Mouse (Mus musculus) kidney, embryonic 14.5 days (tissue): Measurements from ENCODE around the gene Obscn. TPM values are rescaled to one million over a fixed set of nuclear protein-coding genes. Genes with fewer than 3 reads are reported as not detected.

Experiments used
- ATAC-seq: fragments of 200-750 bp; cut with Nextera tagmentation; 2 replicates; pipeline ENCODE4 v1.8.0; 2017; ENCODE audit warnings: moderate number of reproducible peaks, mild to moderate bottlenecking, moderate TSS enrichment, moderate library complexity; ENCODE audit not compliant: low FRiP score, low TSS enrichment
- H3K27ac ChIP-seq: fragments of 300-500 bp; sonication (generic); 2 replicates; pipeline ENCODE4 v1.5.1; 2014; ENCODE audit warnings: low read depth, mild to moderate bottlenecking, low read length, moderate library complexity, mixed read lengths
- H3K27me3 ChIP-seq: fragments of 300-500 bp; sonication (generic); 2 replicates; pipeline ENCODE4 v1.6.1; 2014; ENCODE audit warnings: mild to moderate bottlenecking, low read length; ENCODE audit not compliant: control insufficient read depth, insufficient read depth
- H3K36me3 ChIP-seq: fragments of 300-500 bp; sonication (generic); 2 replicates; pipeline ENCODE4 v1.6.1; 2014; ENCODE audit warnings: low read length, mixed read lengths; ENCODE audit not compliant: control insufficient read depth, insufficient read depth
- H3K4me1 ChIP-seq: fragments of 300-500 bp; sonication (generic); 2 replicates; pipeline ENCODE4 v1.6.1; 2014; ENCODE audit warnings: low read length, mixed read lengths; ENCODE audit not compliant: control insufficient read depth, insufficient read depth
- H3K4me2 ChIP-seq: fragments of 300-500 bp; sonication (generic); replicated peaks from 2 replicates; pipeline ENCODE4 v1.6.1; 2014; ENCODE audit warnings: low read depth, mild to moderate bottlenecking, low read length
- H3K4me3 ChIP-seq: fragments of 300-500 bp; sonication (generic); 2 replicates; pipeline ENCODE4 v1.5.1; 2014; ENCODE audit warnings: mild to moderate bottlenecking, low read length
- H3K9ac ChIP-seq: fragments of 300-500 bp; sonication (generic); 2 replicates; pipeline ENCODE4 v1.6.1; 2014; ENCODE audit warnings: low read depth, mild to moderate bottlenecking, low read length, moderate library complexity
- H3K9me3 ChIP-seq: fragments of 300-500 bp; sonication (generic); 2 replicates; pipeline ENCODE4 v1.6.1; 2016; ENCODE audit warnings: low read length; ENCODE audit not compliant: control insufficient read depth
- WGBS: fragments of 180-500 bp; shearing (Covaris S2); extraction: QIAGEN DNeasy Blood & Tissue Kit; methylation state at CpG from one replicate; pipeline ENCODE4 v1.1.7; 2014; 5-methylcytosine and 5-hydroxymethylcytosine counted together
- polyA plus RNA-seq: library from polyadenylated mRNA; unstranded; fragments of >200 nt; fragmentation: Nextera tagmentation; extraction: Ambion mirVana; gene quantifications from 2 replicates; pipeline ENCODE4 v1.2.1, GENCODE M21; 2014

Obscn gene
- polyA plus RNA-seq, 1 experiment from 2014 or later = 0.51 TPM

- no peak overlapping the region for H3K4me3 ChIP-seq
- 85% methylated on average over 10 of the region's 10 CpGs for WGBS
- ATAC-seq = no peak
- no peaks in the 10 kb centered on the region for H3K4me1 ChIP-seq
- H3K9ac ChIP-seq = no peak overlapping the region
- H3K27ac ChIP-seq = no peak overlapping the region
- no peaks in the 10 kb centered on the region for H3K36me3 ChIP-seq
- H3K4me2 ChIP-seq = no peak overlapping the region
- no peaks in the 10 kb centered on the region for H3K27me3 ChIP-seq
- H3K9me3 ChIP-seq = no peaks in the 10 kb centered on the region
Measured at GRCm38 (mm10) chr11:59087581-59087980, 48.6 kb downstream of the Obscn start.

- no peak overlapping the region for H3K4me2 ChIP-seq
- H3K9ac ChIP-seq = no peak overlapping the region
- ATAC-seq = no peak
- WGBS = 75% methylated on average over 6 of the region's 6 CpGs
- no peak overlapping the region for H3K4me3 ChIP-seq
- H3K27me3 ChIP-seq = no peaks in the 10 kb centered on the region
- H3K27ac ChIP-seq = no peak overlapping the region
- H3K9me3 ChIP-seq = no peaks in the 10 kb centered on the region
- no peaks in the 10 kb centered on the region for H3K36me3 ChIP-seq
- H3K4me1 ChIP-seq = no peaks in the 10 kb centered on the region
Measured at GRCm38 (mm10) chr11:59085200-59085599, 51.0 kb downstream of the Obscn start.

- Histone ChIP-seq H3K9me3 (no peaks in the 10 kb centered on the region), H3K27ac (no peak overlapping the region), H3K9ac (no peak overlapping the region), H3K36me3 (no peaks in the 10 kb centered on the region), H3K27me3 (no peaks in the 10 kb centered on the region), H3K4me3 (no peak overlapping the region), H3K4me2 (no peak overlapping the region), H3K4me1 (no peaks in the 10 kb centered on the region)
- 91% methylated on average over 3 of the region's 3 CpGs for WGBS
- no peak for ATAC-seq
Measured at GRCm38 (mm10) chr11:59083125-59083524, 53.1 kb downstream of the Obscn start.

GRCm38 (mm10) chr11:59078311-59078710 is 57.9 kb downstream of the Obscn start:
- Histone ChIP-seq H3K4me3 (no peak overlapping the region), H3K9ac (no peak overlapping the region), H3K4me2 (no peak overlapping the region), H3K27me3 (no peaks in the 10 kb centered on the region), H3K9me3 (no peaks in the 10 kb centered on the region), H3K4me1 (no peaks in the 10 kb centered on the region), H3K36me3 (no peaks in the 10 kb centered on the region), H3K27ac (no peak overlapping the region)
- WGBS = 87% methylated on average over 11 of the region's 11 CpGs
- no peak for ATAC-seq

GRCm38 (mm10) chr11:59070321-59070720 is 65.9 kb downstream of the Obscn start:
- no peak overlapping the region for H3K27ac ChIP-seq
- ATAC-seq = no peak
- H3K27me3 ChIP-seq = no peaks in the 10 kb centered on the region
- H3K36me3 ChIP-seq = no peaks in the 10 kb centered on the region
- 88% methylated on average over 2 of the region's 2 CpGs for WGBS
- no peak overlapping the region for H3K4me2 ChIP-seq
- no peaks in the 10 kb centered on the region for H3K9me3 ChIP-seq
- no peak overlapping the region for H3K9ac ChIP-seq
- no peaks in the 10 kb centered on the region for H3K4me1 ChIP-seq
- H3K4me3 ChIP-seq = no peak overlapping the region

- no peaks in the 10 kb centered on the region for H3K4me1 ChIP-seq
- H3K27ac ChIP-seq = no peak overlapping the region
- H3K36me3 ChIP-seq = no peaks in the 10 kb centered on the region
- 79% methylated on average over 8 of the region's 8 CpGs for WGBS
- no peak overlapping the region for H3K4me2 ChIP-seq
- no peak overlapping the region for H3K9ac ChIP-seq
- no peak for ATAC-seq
- H3K9me3 ChIP-seq = no peaks in the 10 kb centered on the region
- no peak overlapping the region for H3K4me3 ChIP-seq
- no peaks in the 10 kb centered on the region for H3K27me3 ChIP-seq
Measured at GRCm38 (mm10) chr11:59068922-59069321, 67.3 kb downstream of the Obscn start.

GRCm38 (mm10) chr11:59068433-59068832 is 67.8 kb downstream of the Obscn start:
- H3K4me2 ChIP-seq = no peak overlapping the region
- no peaks in the 10 kb centered on the region for H3K4me1 ChIP-seq
- no peaks in the 10 kb centered on the region for H3K27me3 ChIP-seq
- no peak for ATAC-seq
- no peak overlapping the region for H3K9ac ChIP-seq
- no peak overlapping the region for H3K27ac ChIP-seq
- 61% methylated on average over 1 of the region's 1 CpGs for WGBS
- no peak overlapping the region for H3K4me3 ChIP-seq
- no peaks in the 10 kb centered on the region for H3K36me3 ChIP-seq
- H3K9me3 ChIP-seq = no peaks in the 10 kb centered on the region

- Histone ChIP-seq H3K9ac (no peak overlapping the region), H3K4me2 (no peak overlapping the region), H3K36me3 (no peaks in the 10 kb centered on the region), H3K27me3 (no peaks in the 10 kb centered on the region), H3K4me1 (no peaks in the 10 kb centered on the region), H3K27ac (no peak overlapping the region), H3K9me3 (no peaks in the 10 kb centered on the region), H3K4me3 (no peak overlapping the region)
- no peak for ATAC-seq
- 60% methylated on average over 9 of the region's 9 CpGs for WGBS
Measured at GRCm38 (mm10) chr11:59067921-59068320, 68.3 kb downstream of the Obscn start.

GRCm38 (mm10) chr11:59058025-59058424 is 78.2 kb downstream of the Obscn start:
- H3K9me3 ChIP-seq = no peaks in the 10 kb centered on the region
- no peaks in the 10 kb centered on the region for H3K27me3 ChIP-seq
- 54% methylated on average over 3 of the region's 3 CpGs for WGBS
- no peaks in the 10 kb centered on the region for H3K36me3 ChIP-seq
- H3K4me1 ChIP-seq = no peaks in the 10 kb centered on the region
- H3K27ac ChIP-seq = no peak overlapping the region
- no peak overlapping the region for H3K4me3 ChIP-seq
- ATAC-seq = no peak
- H3K4me2 ChIP-seq = no peak overlapping the region
- no peak overlapping the region for H3K9ac ChIP-seq

GRCm38 (mm10) chr11:59051031-59051430 is 85.2 kb downstream of the Obscn start:
- H3K27me3 ChIP-seq = no peaks in the 10 kb centered on the region; the same call in 1 of the 2 replicates
- H3K9me3 ChIP-seq = no peaks in the 10 kb centered on the region
- 82% methylated on average over 9 of the region's 9 CpGs for WGBS
- no peak for ATAC-seq
- no peak overlapping the region for H3K27ac ChIP-seq
- H3K9ac ChIP-seq = no peak overlapping the region
- no peaks in the 10 kb centered on the region for H3K36me3 ChIP-seq
- H3K4me2 ChIP-seq = no peak overlapping the region
- H3K4me1 ChIP-seq = no peaks in the 10 kb centered on the region
- no peak overlapping the region for H3K4me3 ChIP-seq
